Mouse (Mus musculus) bone marrow macrophage, adult 2 months (primary cell): Measurements from ENCODE around the gene Vwa3b.

Experiments used
- CTCF ChIP-seq: IDR thresholded peaks from 2 replicates; pipeline ENCODE4 v1.5.1; 2012; ENCODE audit warnings: low read depth, mild to moderate bottlenecking, low read length, moderate library complexity
- POLR2A ChIP-seq: IDR thresholded peaks from 2 replicates; pipeline ENCODE4 v1.6.1; 2012; ENCODE audit warnings: mild to moderate bottlenecking, low read depth, low read length, borderline replicate concordance

DNA sequence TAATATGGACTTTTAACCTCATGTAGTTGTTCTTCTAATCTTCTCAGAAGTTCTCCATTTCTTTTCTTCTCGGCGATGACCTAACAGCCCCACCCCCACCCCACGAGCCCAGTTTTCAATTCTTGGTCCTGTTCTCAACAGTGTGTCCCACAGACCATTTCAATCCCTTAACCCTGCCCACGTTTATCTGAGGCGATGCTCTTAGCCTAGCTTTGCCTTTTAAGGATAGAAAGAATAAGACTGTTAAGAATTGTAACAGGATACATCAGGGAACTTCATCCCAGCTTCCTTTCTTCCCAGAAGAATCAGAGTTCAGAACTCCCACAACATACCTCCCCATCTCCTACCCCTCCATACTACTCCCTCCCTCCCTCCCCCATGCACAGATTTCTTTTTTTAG, 3.5 kb downstream of the Vwa3b start:
- TF ChIP-seq CTCF (no peak), POLR2A (no peak)
